Mouse (Mus musculus): ENCODE results near the gene Pon3. TPM values are rescaled to one million over a fixed set of nuclear protein-coding genes. Genes with fewer than 3 reads are reported as not detected.

The Pon3 gene
- polyA plus RNA-seq (2014; fragmentation: Nextera tagmentation; extraction: Ambion mirVana) = 43.9 and 45.3 TPM in 2 replicates

- Histone ChIP-seq H3K9ac (ENCODE audit: low read length) (peak within 1 kb of the TSS; percentile 75), H3K36me3 (ENCODE audit: control insufficient read depth, insufficient read depth, low read length) (0 out of 2 replicates have a peak, but pooled peaks cover 6% of the 10 kb centered on the region), H3K4me1 (ENCODE audit: control insufficient read depth in 2 of 2, insufficient read depth in 2 of 2, low read length in 2 of 2) (peaks cover 0 to 7% of the 10 kb centered on the region in 2 experiments; a peak in 1 of 4 replicates), H3K4me3 (ENCODE audit: control insufficient read depth in 1 of 2, insufficient read depth in 1 of 2, low read depth in 1 of 2, low read length in 2 of 2) (peak within 1 kb of the TSS; percentile 52 to 81), H3K27me3 (ENCODE audit: control insufficient read depth, insufficient read depth, low read length) (no peaks in the 10 kb centered on the region), H3K9me3 (ENCODE audit: control insufficient read depth, low read length) (no peaks in the 10 kb centered on the region), H3K27ac (replicated peaks in 1 of 2; ENCODE audit: control insufficient read depth in 1 of 2, insufficient read depth in 1 of 2, low read depth in 2 of 2, low read length in 2 of 2) (peak within 1 kb of the TSS; percentile 55 to 67; a peak in 3 of 4 replicates), H3K4me2 (ENCODE audit: low read length) (peak within 1 kb of the TSS; percentile 75)
- ATAC-seq (ENCODE audit: insufficient number of reproducible peaks, insufficient read depth, low FRiP score, low read depth) = peak; percentile 93
- whole genome bisulfite sequencing = 3% methylated on average over 16 of the region's 16 CpGs
Measured at GRCm38 (mm10) chr6:5255722-5256451, at the start of gene Pon3. Gene Pon3 (minus strand): TSS chr6:5256286.

- Histone ChIP-seq H3K4me2 (ENCODE audit: low read length) (no peak overlapping the region), H3K9ac (ENCODE audit: low read length) (no peak overlapping the region), H3K27ac (replicated peaks in 1 of 2; ENCODE audit: control insufficient read depth in 1 of 2, insufficient read depth in 1 of 2, low read depth in 2 of 2, low read length in 2 of 2) (no peak overlapping the region), H3K27me3 (ENCODE audit: control insufficient read depth, insufficient read depth, low read length) (no peaks in the 10 kb centered on the region), H3K4me3 (ENCODE audit: control insufficient read depth in 1 of 2, insufficient read depth in 1 of 2, low read depth in 1 of 2, low read length in 2 of 2) (no peak overlapping the region), H3K4me1 (ENCODE audit: control insufficient read depth in 2 of 2, insufficient read depth in 2 of 2, low read length in 2 of 2) (peaks cover 0 to 1% of the 10 kb centered on the region in 2 experiments; a peak in 2 of 4 replicates), H3K9me3 (ENCODE audit: control insufficient read depth, low read length) (no peaks in the 10 kb centered on the region), H3K36me3 (ENCODE audit: control insufficient read depth, insufficient read depth, low read length) (no peaks in the 10 kb centered on the region)
- 79% methylated on average over 8 of the region's 8 CpGs for WGBS
- no peak for ATAC-seq (ENCODE audit: insufficient number of reproducible peaks, insufficient read depth, low FRiP score, low read depth)
Measured at GRCm38 (mm10) chr6:5304956-5305355, 48.9 kb upstream of the Pon3 start.

GRCm38 (mm10) chr6:5300629-5301028 lies 44.5 kb upstream of the Pon3 start:
- no peaks in the 10 kb centered on the region for H3K9me3 ChIP-seq (ENCODE audit: control insufficient read depth, low read length)
- no peaks in the 10 kb centered on the region for H3K27me3 ChIP-seq (ENCODE audit: control insufficient read depth, insufficient read depth, low read length)
- H3K4me3 ChIP-seq (ENCODE audit: control insufficient read depth in 1 of 2, insufficient read depth in 1 of 2, low read depth in 1 of 2, low read length in 2 of 2) = no peak overlapping the region
- no peak overlapping the region for H3K4me2 ChIP-seq (ENCODE audit: low read length)
- peaks cover 0 to 8% of the 10 kb centered on the region in 2 experiments; a peak in 3 of 4 replicates for H3K4me1 ChIP-seq (ENCODE audit: control insufficient read depth in 2 of 2, insufficient read depth in 2 of 2, low read length in 2 of 2)
- no peak overlapping the region for H3K27ac ChIP-seq (replicated peaks in 1 of 2; ENCODE audit: control insufficient read depth in 1 of 2, insufficient read depth in 1 of 2, low read depth in 2 of 2, low read length in 2 of 2)
- H3K36me3 ChIP-seq (ENCODE audit: control insufficient read depth, insufficient read depth, low read length) = no peaks in the 10 kb centered on the region
- 85% methylated on average over 8 of the region's 8 CpGs for WGBS
- H3K9ac ChIP-seq (ENCODE audit: low read length) = no peak overlapping the region
- ATAC-seq (ENCODE audit: insufficient number of reproducible peaks, insufficient read depth, low FRiP score, low read depth) = no peak

- Histone ChIP-seq H3K27me3 (ENCODE audit: control insufficient read depth, insufficient read depth, low read length) (no peaks in the 10 kb centered on the region), H3K9me3 (ENCODE audit: control insufficient read depth, low read length) (no peaks in the 10 kb centered on the region), H3K4me2 (ENCODE audit: low read length) (no peak overlapping the region), H3K4me3 (ENCODE audit: control insufficient read depth in 1 of 2, insufficient read depth in 1 of 2, low read depth in 1 of 2, low read length in 2 of 2) (no peak overlapping the region), H3K27ac (replicated peaks in 1 of 2; ENCODE audit: control insufficient read depth in 1 of 2, insufficient read depth in 1 of 2, low read depth in 2 of 2, low read length in 2 of 2) (no peak overlapping the region), H3K9ac (ENCODE audit: low read length) (no peak overlapping the region), H3K36me3 (ENCODE audit: control insufficient read depth, insufficient read depth, low read length) (no peaks in the 10 kb centered on the region), H3K4me1 (ENCODE audit: control insufficient read depth in 2 of 2, insufficient read depth in 2 of 2, low read length in 2 of 2) (peaks cover 0 to 8% of the 10 kb centered on the region in 2 experiments; a peak in 3 of 4 replicates)
- 74% methylated on average over 5 of the region's 5 CpGs for WGBS
- ATAC-seq (ENCODE audit: insufficient number of reproducible peaks, insufficient read depth, low FRiP score, low read depth) = no peak
Measured at GRCm38 (mm10) chr6:5299561-5299960, 43.5 kb upstream of the Pon3 start.

- Histone ChIP-seq H3K4me2 (ENCODE audit: low read length) (peak within 1 kb of the TSS; percentile 67), H3K4me1 (ENCODE audit: control insufficient read depth in 2 of 2, insufficient read depth in 2 of 2, low read length in 2 of 2) (peaks cover 0 to 8% of the 10 kb centered on the region in 2 experiments; a peak in 3 of 4 replicates), H3K27me3 (ENCODE audit: control insufficient read depth, insufficient read depth, low read length) (no peaks in the 10 kb centered on the region), H3K9ac (ENCODE audit: low read length) (peak within 1 kb of the TSS; percentile 87), H3K4me3 (ENCODE audit: control insufficient read depth in 1 of 2, insufficient read depth in 1 of 2, low read depth in 1 of 2, low read length in 2 of 2) (peak within 1 kb of the TSS; percentile 71 to 98), H3K36me3 (ENCODE audit: control insufficient read depth, insufficient read depth, low read length) (peaks cover 6% of the 10 kb centered on the region; the same call in 1 of the 2 replicates), H3K27ac (replicated peaks in 1 of 2; ENCODE audit: control insufficient read depth in 1 of 2, insufficient read depth in 1 of 2, low read depth in 2 of 2, low read length in 2 of 2) (peak within 1 kb of the TSS; percentile 88 to 91), H3K9me3 (ENCODE audit: control insufficient read depth, low read length) (no peaks in the 10 kb centered on the region)
- WGBS = under 1% methylated on average over 47 of the region's 47 CpGs
- ATAC-seq (ENCODE audit: insufficient number of reproducible peaks, insufficient read depth, low FRiP score, low read depth) = peak; percentile 95
Measured at GRCm38 (mm10) chr6:5298092-5298554, 42.0 kb upstream of the Pon3 start, which contains the start of gene Pon2. Gene Pon2 (minus strand): TSS chr6:5298455.

- ATAC-seq (ENCODE audit: insufficient number of reproducible peaks, insufficient read depth, low FRiP score, low read depth) = peak; percentile 60
- H3K9ac ChIP-seq (ENCODE audit: low read length) = peak overlapping the region; percentile 87
- peak overlapping the region; percentile 76 to 88 for H3K27ac ChIP-seq (replicated peaks in 1 of 2; ENCODE audit: control insufficient read depth in 1 of 2, insufficient read depth in 1 of 2, low read depth in 2 of 2, low read length in 2 of 2)
- no peaks in the 10 kb centered on the region for H3K27me3 ChIP-seq (ENCODE audit: control insufficient read depth, insufficient read depth, low read length)
- H3K4me3 ChIP-seq (ENCODE audit: control insufficient read depth in 1 of 2, insufficient read depth in 1 of 2, low read depth in 1 of 2, low read length in 2 of 2) = peak overlapping the region; percentile 71 to 98
- 6% methylated on average over 23 of the region's 25 CpGs for WGBS
- no peaks in the 10 kb centered on the region for H3K9me3 ChIP-seq (ENCODE audit: control insufficient read depth, low read length)
- peak overlapping the region; percentile 67 for H3K4me2 ChIP-seq (ENCODE audit: low read length)
- H3K36me3 ChIP-seq (ENCODE audit: control insufficient read depth, insufficient read depth, low read length) = peaks cover 6% of the 10 kb centered on the region; the same call in 1 of the 2 replicates
- H3K4me1 ChIP-seq (ENCODE audit: control insufficient read depth in 2 of 2, insufficient read depth in 2 of 2, low read length in 2 of 2) = peaks cover 0 to 8% of the 10 kb centered on the region in 2 experiments; a peak in 3 of 4 replicates
Measured at GRCm38 (mm10) chr6:5297321-5298091, 41.4 kb upstream of the Pon3 start.

GRCm38 (mm10) chr6:5296067-5296466 lies 40.0 kb upstream of the Pon3 start:
- 93% methylated on average over 7 of the region's 7 CpGs for WGBS
- H3K36me3 ChIP-seq (ENCODE audit: control insufficient read depth, insufficient read depth, low read length) = peaks cover 10% of the 10 kb centered on the region; the same call in 1 of the 2 replicates
- no peak for ATAC-seq (ENCODE audit: insufficient number of reproducible peaks, insufficient read depth, low FRiP score, low read depth)
- H3K27me3 ChIP-seq (ENCODE audit: control insufficient read depth, insufficient read depth, low read length) = no peaks in the 10 kb centered on the region
- peaks cover 0 to 8% of the 10 kb centered on the region in 2 experiments; a peak in 3 of 4 replicates for H3K4me1 ChIP-seq (ENCODE audit: control insufficient read depth in 2 of 2, insufficient read depth in 2 of 2, low read length in 2 of 2)
- H3K9ac ChIP-seq (ENCODE audit: low read length) = no peak overlapping the region
- no peak overlapping the region for H3K27ac ChIP-seq (replicated peaks in 1 of 2; ENCODE audit: control insufficient read depth in 1 of 2, insufficient read depth in 1 of 2, low read depth in 2 of 2, low read length in 2 of 2)
- no peaks in the 10 kb centered on the region for H3K9me3 ChIP-seq (ENCODE audit: control insufficient read depth, low read length)
- H3K4me2 ChIP-seq (ENCODE audit: low read length) = peak overlapping the region; percentile 67; the same call in 1 of the 2 replicates
- no peak overlapping the region for H3K4me3 ChIP-seq (ENCODE audit: control insufficient read depth in 1 of 2, insufficient read depth in 1 of 2, low read depth in 1 of 2, low read length in 2 of 2)

All from heart, embryonic 14.5 days (tissue).